Mouse (Mus musculus): Measurements from ENCODE around the gene Fubp3. TPM values are rescaled to one million over a fixed set of nuclear protein-coding genes. Genes with fewer than 3 reads are reported as not detected.
"Not testable (repeated sequence)": the region's sequence is repeated elsewhere in the genome, so short reads cannot be mapped to it uniquely, and the experiment has no call there.

Gene Fubp3
- polyA plus RNA-seq, 1 experiment: 29.9 TPM

DNA sequence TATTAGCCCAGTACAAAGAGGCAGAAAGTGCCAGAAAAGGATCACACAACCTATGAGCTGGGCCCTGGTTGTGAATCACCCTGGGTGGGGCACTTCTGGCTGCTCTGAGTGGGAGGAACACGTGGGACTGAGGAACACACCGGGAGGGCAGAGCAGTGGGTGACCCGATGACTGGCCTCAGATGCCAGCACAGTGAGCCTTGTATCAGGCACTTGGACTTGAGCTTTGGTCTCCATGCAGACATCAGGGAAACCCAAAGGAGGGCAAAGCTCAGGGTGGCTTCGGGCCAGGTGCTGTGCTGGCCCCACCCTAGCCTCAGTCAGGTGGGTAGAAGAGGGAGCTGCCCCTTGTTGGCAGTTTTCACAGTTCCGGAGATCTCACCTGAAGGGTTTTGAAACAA lies 30.9 kb upstream of the Fubp3 start:
- TF ChIP-seq USF1 (IDR thresholded peaks at IDR 0.05; ENCODE audit: low read depth) (peak; percentile 14), MYOG (IDR thresholded peaks at IDR 0.05; ENCODE audit: control insufficient read depth, extremely low read depth, insufficient read length) (no peak), CEBPB (IDR thresholded peaks at IDR 0.05; ENCODE audit: low read depth) (no peak), MYOD1 (IDR thresholded peaks at IDR 0.05; ENCODE audit: control insufficient read depth, insufficient read length, low read depth) (no peak)

DNA sequence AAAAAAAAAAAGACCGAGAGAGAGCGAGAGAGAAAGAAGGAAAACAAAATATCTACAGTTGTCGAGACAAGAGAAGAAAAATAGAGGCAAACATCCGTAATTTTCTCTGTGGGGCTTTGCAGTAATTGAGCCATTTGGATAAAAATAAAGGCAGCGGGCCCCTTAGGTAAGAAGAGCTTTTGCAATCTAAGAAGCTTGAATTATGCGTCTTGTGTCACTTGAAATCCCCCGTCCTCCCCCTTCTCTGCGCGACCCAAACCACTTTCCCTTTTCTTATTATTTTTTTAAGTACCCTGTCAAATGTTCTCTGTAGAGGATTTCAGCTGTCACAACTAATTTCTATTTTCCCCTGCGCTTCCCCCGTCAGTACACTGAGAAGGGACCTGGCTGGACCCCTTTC lies 24.7 kb upstream of the Fubp3 start:
- Histone ChIP-seq H3ac (ENCODE audit: control insufficient read depth, insufficient read length, low read depth) (no peak overlapping the region), H3K79me3 (ENCODE audit: low read depth) (no peaks in the 10 kb centered on the region), H3K4me3 (ENCODE audit: insufficient read depth, poor library complexity, severe bottlenecking) (no peak overlapping the region), H3K27me3 (ENCODE audit: control insufficient read depth, insufficient read depth, insufficient read length) (peaks cover 26% of the 10 kb centered on the region), H3K79me2 (ENCODE audit: control insufficient read depth, insufficient read depth) (no peaks in the 10 kb centered on the region), H3K36me3 (ENCODE audit: control insufficient read depth, insufficient read depth) (no peaks in the 10 kb centered on the region)
- TF ChIP-seq USF1 (IDR thresholded peaks at IDR 0.05; ENCODE audit: low read depth): no peak
- TF ChIP-seq MAX (IDR thresholded peaks at IDR 0.05): no peak
- TF ChIP-seq FOSL1 (IDR thresholded peaks at IDR 0.05; ENCODE audit: insufficient read depth, low read length, poor library complexity, severe bottlenecking): no peak
- TF ChIP-seq MYOD1 (IDR thresholded peaks at IDR 0.05; ENCODE audit: control insufficient read depth, insufficient read length, low read depth): no peak
- TF ChIP-seq CTCF (IDR thresholded peaks at IDR 0.05; ENCODE audit: control insufficient read depth, insufficient read depth, insufficient read length): no peak
- TF ChIP-seq MYOG (IDR thresholded peaks at IDR 0.05; ENCODE audit: control insufficient read depth, extremely low read depth, insufficient read length): no peak
- no peak for TF ChIP-seq CEBPB (IDR thresholded peaks at IDR 0.05; ENCODE audit: low read depth)

More for the DNA sequence above, 30.9 kb upstream of the Fubp3 start:
- Histone ChIP-seq H3K4me3 (ENCODE audit: insufficient read depth, poor library complexity, severe bottlenecking) (no peak overlapping the region), H3K36me3 (ENCODE audit: control insufficient read depth, insufficient read depth) (no peaks in the 10 kb centered on the region), H3K79me2 (ENCODE audit: control insufficient read depth, insufficient read depth) (no peaks in the 10 kb centered on the region), H3K27me3 (ENCODE audit: control insufficient read depth, insufficient read depth, insufficient read length) (peaks cover 12% of the 10 kb centered on the region), H3ac (ENCODE audit: control insufficient read depth, insufficient read length, low read depth) (no peak overlapping the region), H3K79me3 (ENCODE audit: low read depth) (no peaks in the 10 kb centered on the region)

DNA sequence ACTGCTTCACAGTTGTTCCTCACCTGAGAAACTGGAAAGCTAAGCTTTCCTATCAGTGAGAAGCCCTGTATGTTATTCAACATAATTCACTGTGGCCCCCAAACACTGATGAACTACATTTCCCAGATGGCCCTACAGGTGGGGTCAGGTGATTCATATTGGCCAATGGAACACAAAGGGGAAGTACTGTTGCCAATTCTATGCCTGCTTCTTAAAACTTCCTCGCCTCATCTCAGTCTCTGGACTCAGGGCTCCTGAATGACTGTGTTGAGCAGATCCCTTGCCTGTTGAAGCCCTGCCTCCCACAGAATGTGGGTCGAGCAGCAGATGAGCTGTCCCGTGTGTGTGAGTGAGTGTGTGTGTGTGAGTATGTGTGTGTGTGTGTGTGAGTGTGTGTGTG lies 21.9 kb upstream of the Fubp3 start:
- Histone ChIP-seq H3K79me2 (ENCODE audit: control insufficient read depth, insufficient read depth) (no peaks in the 10 kb centered on the region), H3K36me3 (ENCODE audit: control insufficient read depth, insufficient read depth) (no peaks in the 10 kb centered on the region), H3K4me3 (ENCODE audit: insufficient read depth, poor library complexity, severe bottlenecking) (no peak overlapping the region), H3ac (ENCODE audit: control insufficient read depth, insufficient read length, low read depth) (no peak overlapping the region), H3K27me3 (ENCODE audit: control insufficient read depth, insufficient read depth, insufficient read length) (peaks cover 20% of the 10 kb centered on the region), H3K79me3 (ENCODE audit: low read depth) (no peaks in the 10 kb centered on the region)
- TF ChIP-seq MAX (IDR thresholded peaks at IDR 0.05) (no peak), CEBPB (IDR thresholded peaks at IDR 0.05; ENCODE audit: low read depth) (no peak), MYOG (IDR thresholded peaks at IDR 0.05; ENCODE audit: control insufficient read depth, extremely low read depth, insufficient read length) (no peak), CTCF (IDR thresholded peaks at IDR 0.05; ENCODE audit: control insufficient read depth, insufficient read depth, insufficient read length) (no peak), FOSL1 (IDR thresholded peaks at IDR 0.05; ENCODE audit: insufficient read depth, low read length, poor library complexity, severe bottlenecking) (no peak), MYOD1 (IDR thresholded peaks at IDR 0.05; ENCODE audit: control insufficient read depth, insufficient read length, low read depth) (no peak), USF1 (IDR thresholded peaks at IDR 0.05; ENCODE audit: low read depth) (peak; percentile 85)

DNA sequence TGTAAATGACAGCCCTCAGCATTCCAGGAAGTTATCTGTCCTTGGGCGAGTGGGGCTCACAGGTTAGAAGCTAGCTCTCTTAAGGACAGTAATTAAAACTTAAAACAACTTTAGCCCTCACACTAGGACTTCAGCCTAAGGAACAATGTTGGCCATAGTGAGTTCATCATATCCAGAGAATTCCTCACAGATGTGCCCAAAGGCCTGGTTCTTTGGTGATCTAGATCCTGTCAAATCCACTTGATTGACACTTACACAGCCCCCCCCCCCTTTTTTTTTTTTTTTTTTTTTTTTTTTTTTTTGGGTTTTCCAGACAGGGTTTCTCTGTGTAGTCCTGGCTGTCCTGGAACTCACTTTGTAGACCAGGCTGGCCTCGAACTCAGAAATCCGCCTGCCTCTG lies 21.1 kb upstream of the Fubp3 start:
- H3ac ChIP-seq (ENCODE audit: control insufficient read depth, insufficient read length, low read depth); H3K36me3 ChIP-seq (ENCODE audit: control insufficient read depth, insufficient read depth); H3K79me3 ChIP-seq (ENCODE audit: low read depth); H3K4me3 ChIP-seq (ENCODE audit: insufficient read depth, poor library complexity, severe bottlenecking); H3K79me2 ChIP-seq (ENCODE audit: control insufficient read depth, insufficient read depth): not testable (repeated sequence)
- H3K27me3 ChIP-seq (ENCODE audit: control insufficient read depth, insufficient read depth, insufficient read length): peaks cover 17% of the 10 kb centered on the region

DNA sequence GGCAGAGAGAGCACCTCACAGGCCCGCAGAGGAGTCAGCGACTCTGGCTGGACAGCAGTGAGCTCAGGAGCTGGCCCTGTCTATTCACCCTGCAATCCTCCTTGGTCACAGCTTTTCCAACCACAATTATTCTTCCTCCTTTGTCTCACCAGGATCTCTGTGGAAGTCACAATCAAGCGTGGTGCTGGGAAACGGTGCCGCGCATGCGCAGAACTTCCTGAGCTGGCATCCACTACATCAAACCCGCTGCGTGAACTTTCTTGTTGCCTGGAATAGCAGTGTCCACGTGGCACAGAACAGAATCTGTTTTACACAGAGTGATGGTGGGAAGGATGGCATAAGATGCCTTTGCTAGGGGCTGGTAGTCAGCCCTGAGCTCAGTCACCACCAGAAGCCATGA lies 20.5 kb upstream of the Fubp3 start:
- no peaks in the 10 kb centered on the region for H3K79me3 ChIP-seq (ENCODE audit: low read depth)
- no peak overlapping the region for H3K4me3 ChIP-seq (ENCODE audit: insufficient read depth, poor library complexity, severe bottlenecking)
- TF ChIP-seq USF1 (IDR thresholded peaks at IDR 0.05; ENCODE audit: low read depth): no peak
- no peak for TF ChIP-seq CTCF (IDR thresholded peaks at IDR 0.05; ENCODE audit: control insufficient read depth, insufficient read depth, insufficient read length)
- TF ChIP-seq FOSL1 (IDR thresholded peaks at IDR 0.05; ENCODE audit: insufficient read depth, low read length, poor library complexity, severe bottlenecking): no peak
- TF ChIP-seq CEBPB (IDR thresholded peaks at IDR 0.05; ENCODE audit: low read depth): no peak
- no peak for TF ChIP-seq MYOD1 (IDR thresholded peaks at IDR 0.05; ENCODE audit: control insufficient read depth, insufficient read length, low read depth)

DNA sequence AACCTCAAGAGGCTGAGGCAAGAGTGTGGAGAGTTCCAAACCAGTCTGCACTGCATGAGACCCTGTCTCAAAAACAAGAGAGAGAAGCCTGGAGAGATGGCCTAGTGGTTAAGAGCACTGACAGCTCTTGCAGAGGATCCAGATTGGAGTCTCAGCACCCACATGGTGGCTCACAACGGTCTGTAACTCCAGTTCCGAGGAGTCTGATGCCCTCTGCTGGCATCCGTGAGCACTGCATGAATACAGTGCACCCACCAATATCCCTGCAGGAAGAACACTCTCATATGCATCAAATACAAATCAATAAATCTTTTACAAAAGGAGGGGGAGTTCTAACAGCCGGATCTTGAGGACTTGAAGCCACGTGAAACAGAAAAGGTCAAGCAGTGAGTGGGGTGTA lies 17.8 kb upstream of the Fubp3 start:
- no peaks in the 10 kb centered on the region for H3K36me3 ChIP-seq (ENCODE audit: control insufficient read depth, insufficient read depth)
- no peaks in the 10 kb centered on the region for H3K79me3 ChIP-seq (ENCODE audit: low read depth)
- no peak for TF ChIP-seq MYOG (IDR thresholded peaks at IDR 0.05; ENCODE audit: control insufficient read depth, extremely low read depth, insufficient read length)
- no peak for TF ChIP-seq USF1 (IDR thresholded peaks at IDR 0.05; ENCODE audit: low read depth)
- TF ChIP-seq MYOD1 (IDR thresholded peaks at IDR 0.05; ENCODE audit: control insufficient read depth, insufficient read length, low read depth): no peak
- TF ChIP-seq CEBPB (IDR thresholded peaks at IDR 0.05; ENCODE audit: low read depth): no peak
- no peak for TF ChIP-seq MAX (IDR thresholded peaks at IDR 0.05)
- no peak for TF ChIP-seq FOSL1 (IDR thresholded peaks at IDR 0.05; ENCODE audit: insufficient read depth, low read length, poor library complexity, severe bottlenecking)
- no peak for TF ChIP-seq CTCF (IDR thresholded peaks at IDR 0.05; ENCODE audit: control insufficient read depth, insufficient read depth, insufficient read length)
- no peak overlapping the region for H3K4me3 ChIP-seq (ENCODE audit: insufficient read depth, poor library complexity, severe bottlenecking)
- no peak overlapping the region for H3ac ChIP-seq (ENCODE audit: control insufficient read depth, insufficient read length, low read depth)
- H3K27me3 ChIP-seq (ENCODE audit: control insufficient read depth, insufficient read depth, insufficient read length): peaks cover 16% of the 10 kb centered on the region
- H3K79me2 ChIP-seq (ENCODE audit: control insufficient read depth, insufficient read depth): no peaks in the 10 kb centered on the region

More for the DNA sequence above, 20.5 kb upstream of the Fubp3 start:
- H3ac ChIP-seq (ENCODE audit: control insufficient read depth, insufficient read length, low read depth): no peak overlapping the region
- H3K27me3 ChIP-seq (ENCODE audit: control insufficient read depth, insufficient read depth, insufficient read length): peaks cover 11% of the 10 kb centered on the region
- H3K36me3 ChIP-seq (ENCODE audit: control insufficient read depth, insufficient read depth): no peaks in the 10 kb centered on the region
- H3K79me2 ChIP-seq (ENCODE audit: control insufficient read depth, insufficient read depth): no peaks in the 10 kb centered on the region
